Mouse (Mus musculus) erythroid progenitor cell, adult 5-6 weeks (primary cell): ENCODE results near the gene Gm44503. TPM values are rescaled to one million over a fixed set of nuclear protein-coding genes. Genes with fewer than 3 reads are reported as not detected.

ENCODE experiments used
- ATAC-seq: replicated peaks from 2 replicates; pipeline ENCODE4 v1.8.0; 2016; ENCODE audit warnings: moderate number of reproducible peaks, mild to moderate bottlenecking, moderate TSS enrichment, inconsistent platforms; ENCODE audit not compliant: poor library complexity, low FRiP score, severe bottlenecking
- total RNA-seq, 2 experiments: library from RNA; stranded (forward) in 1 of 2; stranded (reverse) in 1 of 2; fragments of 150-400 nt in 1 of 2; fragments of 186-747, 209-891 nt in 1 of 2; gene quantifications; 2 replicates each; pipeline versions ENCODE4 v1.2.3 to v1.2.4; 2015 to 2017; ENCODE audit warnings: low replicate concordance in 2 of 2

Gene Gm44503
- total RNA-seq, 2 experiments from 2014 or later, result not detected

- no peak for ATAC-seq
These were observed 61.2 kb downstream of the Gm44503 start for GRCm38 (mm10) chr9:73019841-73020240.

- no peak for ATAC-seq
These were observed 62.0 kb downstream of the Gm44503 start for GRCm38 (mm10) chr9:73020566-73021097.

- no peak for ATAC-seq
These were observed 67.4 kb downstream of the Gm44503 start for GRCm38 (mm10) chr9:73025818-73026636.

- ATAC-seq, result no peak
These were observed 71.8 kb downstream of the Gm44503 start for GRCm38 (mm10) chr9:73030443-73030842.

DNA sequence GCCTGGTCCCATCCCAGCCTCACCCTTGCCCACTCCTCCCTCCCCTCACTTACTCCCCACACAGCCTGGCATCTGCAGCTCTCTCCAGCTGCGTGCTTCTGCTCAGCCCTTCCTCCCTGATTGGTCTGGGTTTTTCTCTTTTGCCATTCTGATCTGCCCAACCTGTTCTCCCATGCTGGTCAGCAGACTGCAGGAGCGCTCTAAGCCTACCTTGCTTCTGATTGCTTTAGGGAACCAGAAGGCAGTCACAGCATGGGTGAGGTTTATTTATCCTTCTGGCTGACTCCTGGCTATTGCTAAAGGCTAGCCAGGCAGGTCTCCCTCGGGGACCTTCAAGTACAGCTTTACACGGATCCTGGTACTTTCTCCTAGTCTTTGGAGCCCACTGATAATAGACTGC is 72.8 kb downstream of the Gm44503 start:
- ATAC-seq, result 0 out of 2 replicates have a peak, but pooled peaks have one; percentile 14

GRCm38 (mm10) chr9:73033406-73033805 is 74.8 kb downstream of the Gm44503 start:
- no peak; the same call in 1 of the 2 replicates for ATAC-seq

GRCm38 (mm10) chr9:73039222-73039945 is 80.7 kb downstream of the Gm44503 start:
- peak; percentile 84 for ATAC-seq

GRCm38 (mm10) chr9:73040080-73040479 is 81.4 kb downstream of the Gm44503 start, which contains the start of gene Pigb:
TSS of gene Pigb (minus strand) at chr9:73040378.
- peak; percentile 36; the same call in 1 of the 2 replicates for ATAC-seq

DNA sequence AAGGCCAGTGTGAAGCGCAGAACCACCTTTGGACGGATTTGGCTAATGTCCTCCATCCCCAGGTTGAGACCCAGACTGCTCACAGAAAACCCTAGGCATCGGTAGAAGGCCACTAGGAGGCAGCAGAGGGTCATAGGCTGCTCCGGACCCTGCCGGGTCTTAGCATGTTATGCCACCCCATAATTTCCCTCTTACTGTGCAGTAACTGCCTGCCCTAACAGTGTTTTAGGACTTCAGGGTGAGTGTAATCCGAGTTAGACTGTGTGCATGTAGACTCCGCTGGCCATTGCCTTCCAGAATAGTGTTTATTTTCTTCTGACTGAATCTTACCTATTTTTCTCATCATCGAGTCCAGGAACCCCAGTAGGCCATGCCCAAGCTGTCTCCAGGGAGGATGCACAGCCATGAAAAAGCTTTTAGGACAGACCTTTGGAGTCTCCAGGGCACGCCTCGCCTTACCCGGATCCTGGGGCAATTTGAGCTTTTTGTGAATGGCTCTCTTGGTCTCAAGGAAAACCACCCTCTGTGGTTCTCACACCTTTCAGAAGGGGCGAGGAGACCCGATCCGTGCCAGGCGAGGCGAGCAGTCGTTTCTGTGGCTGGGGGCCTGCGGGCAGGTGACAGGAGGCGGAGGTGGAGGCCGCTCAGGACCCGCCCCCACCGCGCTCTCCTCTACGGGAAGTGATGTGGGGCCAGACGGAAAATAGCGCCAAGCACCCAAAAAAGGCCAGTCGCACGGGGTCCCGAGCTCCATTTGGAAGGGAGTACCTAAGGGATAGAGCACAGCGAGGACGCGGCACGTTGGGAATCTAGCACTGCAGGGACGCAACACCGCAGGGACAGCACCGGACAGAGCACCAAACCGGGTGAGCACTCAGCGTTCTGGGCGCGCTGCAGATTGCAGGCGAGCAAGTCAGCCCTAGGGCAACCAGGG is 85.8 kb downstream of the Gm44503 start, which contains the start of gene Rab27a:
Gene Rab27a (plus strand): TSS at position 709 of the 934 bp plus-strand sequence.
- ATAC-seq, result peak; percentile 65

GRCm38 (mm10) chr9:73045204-73045603 is 86.6 kb downstream of the Gm44503 start:
- ATAC-seq, result no peak

DNA sequence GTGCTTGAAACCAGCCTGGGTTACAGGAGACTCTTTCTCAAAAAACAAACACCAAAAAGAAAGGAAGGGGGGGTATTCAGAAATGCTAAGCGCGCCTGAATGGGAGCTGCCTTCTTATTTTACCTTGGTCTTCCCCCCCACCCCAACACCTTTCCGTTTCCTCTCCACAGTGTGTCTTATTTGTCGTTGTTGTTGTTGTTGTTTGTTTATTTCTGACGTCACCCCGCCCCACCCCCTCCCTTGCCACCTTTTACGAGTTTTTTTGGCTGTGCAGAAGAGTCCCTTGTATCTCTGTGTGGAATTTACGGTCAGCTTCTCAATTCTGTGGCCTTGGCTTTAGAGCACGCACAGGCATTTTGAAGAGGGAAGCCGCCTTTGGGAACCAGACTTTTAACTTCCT is 87.1 kb downstream of the Gm44503 start:
- ATAC-seq, result no peak

DNA sequence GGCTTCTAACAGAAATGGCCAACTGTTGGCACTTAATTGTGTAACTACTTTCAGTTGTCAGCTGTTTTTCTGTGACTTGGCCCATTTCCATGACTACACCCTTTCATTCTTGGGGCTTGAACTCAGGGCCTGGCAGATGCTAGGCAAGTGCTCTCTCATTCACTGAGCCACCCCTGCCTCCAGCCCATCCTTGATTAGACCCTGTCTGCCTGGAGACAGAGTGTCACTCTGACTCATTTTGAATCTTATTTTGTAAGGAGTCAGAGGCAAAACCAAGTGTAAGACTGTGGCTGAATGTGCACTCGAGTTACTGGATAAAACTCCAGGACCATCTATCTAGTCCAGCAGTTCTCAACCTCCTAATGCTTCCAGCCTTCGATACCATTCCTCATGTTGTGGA is 89.3 kb downstream of the Gm44503 start:
- ATAC-seq, result no peak

DNA sequence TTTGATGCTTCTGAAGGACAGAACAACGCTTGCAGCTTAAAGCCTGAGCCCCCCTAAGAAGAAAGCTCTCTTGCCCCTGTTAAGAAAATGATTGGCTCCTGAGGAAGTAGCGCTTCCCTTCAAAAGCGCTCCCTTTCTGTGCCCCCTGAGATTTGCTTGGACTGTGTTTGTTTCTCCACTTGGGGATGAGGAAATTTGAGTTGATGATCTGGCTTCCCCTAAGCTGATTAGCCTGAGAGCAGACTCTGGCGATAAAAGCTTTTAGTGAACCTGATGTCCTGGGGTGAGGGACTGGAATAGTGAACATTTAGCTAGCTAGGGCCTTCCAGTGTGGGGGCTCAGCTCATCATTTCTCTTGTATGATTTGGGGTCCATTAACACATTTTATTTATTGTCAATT is 90.3 kb downstream of the Gm44503 start:
- no peak for ATAC-seq

- ATAC-seq, result no peak
These were observed 91.2 kb downstream of the Gm44503 start for GRCm38 (mm10) chr9:73049833-73050232.

GRCm38 (mm10) chr9:73050606-73051005 is 92.0 kb downstream of the Gm44503 start:
- ATAC-seq, result no peak

DNA sequence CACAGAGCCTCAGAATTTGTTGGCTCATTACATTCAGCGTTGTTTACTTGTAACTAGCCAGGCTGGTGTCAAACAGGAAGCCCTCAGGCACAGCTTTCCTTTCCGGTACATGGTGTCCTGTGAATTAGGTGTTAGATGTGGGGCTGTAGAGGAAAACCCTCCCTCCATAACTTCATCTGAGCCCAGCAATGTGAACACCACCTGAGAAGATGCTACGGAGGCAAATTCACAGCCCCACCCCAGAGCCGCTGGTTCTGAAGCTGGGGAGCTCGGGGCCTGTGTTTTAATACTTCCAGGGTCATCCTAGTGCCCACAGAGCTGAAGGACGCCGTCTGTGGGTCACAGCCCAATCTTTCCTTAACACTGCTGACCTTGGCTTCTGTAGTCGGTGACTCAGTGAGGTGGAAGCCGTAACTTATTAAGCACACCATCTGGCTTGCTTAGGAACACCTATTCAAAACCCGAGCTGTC is 96.8 kb downstream of the Gm44503 start:
- no peak for ATAC-seq

DNA sequence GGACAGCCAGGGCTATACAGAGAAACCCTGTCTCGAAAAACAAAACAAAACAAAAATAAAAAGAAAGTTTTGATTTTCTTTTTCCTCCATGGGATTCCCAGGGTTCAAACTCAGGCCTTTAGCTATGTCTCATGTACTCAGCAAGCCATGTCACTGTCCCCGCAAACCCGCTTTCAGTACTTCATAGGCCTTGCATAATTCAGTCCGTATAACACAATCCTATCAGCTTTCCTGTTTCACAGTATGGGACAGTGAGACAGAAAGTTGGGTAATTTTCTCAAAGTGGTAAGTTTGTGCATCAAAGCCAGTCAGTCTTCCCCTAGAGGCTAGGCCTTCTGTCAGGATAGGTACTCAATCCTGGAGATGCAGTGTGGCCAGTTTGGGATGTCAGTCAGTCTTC is 100.6 kb downstream of the Gm44503 start:
- no peak for ATAC-seq

GRCm38 (mm10) chr9:73063621-73064290 is 105.1 kb downstream of the Gm44503 start:
- no peak for ATAC-seq
